Mouse (Mus musculus): ENCODE results near the gene Nipsnap2. TPM values are rescaled to one million over a fixed set of nuclear protein-coding genes. Genes with fewer than 3 reads are reported as not detected.

Gene Nipsnap2
- polyA plus RNA-seq, 1 experiment from 2014 or later: 228 TPM

DNA sequence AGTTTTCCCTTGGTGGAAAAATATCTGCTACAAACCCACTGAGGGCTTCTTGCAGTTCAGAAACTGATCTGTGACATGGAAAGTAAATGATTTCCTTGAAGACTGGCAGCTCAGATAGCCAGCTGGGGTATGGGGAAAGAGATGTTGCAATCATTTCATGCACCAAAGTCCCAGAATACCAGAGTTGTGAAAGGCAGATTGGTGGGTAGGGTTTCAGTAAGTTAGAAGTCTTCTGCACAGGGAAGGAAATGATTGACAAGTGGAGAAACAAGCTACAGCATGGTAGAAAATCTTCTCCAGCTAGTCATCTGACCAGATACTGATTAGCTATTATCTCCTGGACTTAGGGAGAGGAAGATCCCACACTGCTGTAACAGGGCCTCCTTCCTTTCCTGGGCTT is 21.5 kb upstream of the Nipsnap2 start:
- Histone ChIP-seq H3K36me3 (ENCODE audit: insufficient read depth, low read length) (no peaks in the 10 kb centered on the region), H3K27me3 (ENCODE audit: insufficient read depth, low read length) (no peaks in the 10 kb centered on the region), H3K4me1 (replicated peaks; ENCODE audit: insufficient read depth, low read length) (no peaks in the 10 kb centered on the region), H3K4me2 (ENCODE audit: low read length) (no peak overlapping the region), H3K4me3 (replicated peaks; ENCODE audit: low read depth, low read length) (no peak overlapping the region), H3K9me3 (replicated peaks; ENCODE audit: low read length) (no peaks in the 10 kb centered on the region), H3K27ac (no peak overlapping the region), H3K9ac (ENCODE audit: low read depth, low read length) (no peak overlapping the region)
- ATAC-seq (replicated peaks; ENCODE audit: low FRiP score, low read depth) (peak; percentile 63), DNase-seq (ENCODE audit: low spot score) (peak; percentile 29)
- TF ChIP-seq CTCF (IDR thresholded peaks at IDR 0.05; ENCODE audit: low read depth): no peak

- no peak for TF ChIP-seq CTCF (IDR thresholded peaks at IDR 0.05; ENCODE audit: low read depth)
- Histone ChIP-seq H3K9me3 (replicated peaks; ENCODE audit: low read length) (no peaks in the 10 kb centered on the region), H3K27me3 (ENCODE audit: insufficient read depth, low read length) (no peaks in the 10 kb centered on the region), H3K36me3 (ENCODE audit: insufficient read depth, low read length) (no peaks in the 10 kb centered on the region), H3K4me1 (replicated peaks; ENCODE audit: insufficient read depth, low read length) (no peaks in the 10 kb centered on the region), H3K27ac (no peak within 1 kb of the TSS), H3K4me2 (ENCODE audit: low read length) (no peak within 1 kb of the TSS), H3K4me3 (replicated peaks; ENCODE audit: low read depth, low read length) (no peak within 1 kb of the TSS), H3K9ac (ENCODE audit: low read depth, low read length) (no peak within 1 kb of the TSS)
- DNase-seq (ENCODE audit: low spot score) (no peak), ATAC-seq (replicated peaks; ENCODE audit: low FRiP score, low read depth) (no peak)
- WGBS: 63% methylated on average over 2 of the region's 2 CpGs
These were observed 16.5 kb upstream of the Nipsnap2 start, which contains the start of gene Sept14 for GRCm38 (mm10) chr5:129708412-129708811. Gene Sept14 (minus strand): TSS chr5:129708512.

DNA sequence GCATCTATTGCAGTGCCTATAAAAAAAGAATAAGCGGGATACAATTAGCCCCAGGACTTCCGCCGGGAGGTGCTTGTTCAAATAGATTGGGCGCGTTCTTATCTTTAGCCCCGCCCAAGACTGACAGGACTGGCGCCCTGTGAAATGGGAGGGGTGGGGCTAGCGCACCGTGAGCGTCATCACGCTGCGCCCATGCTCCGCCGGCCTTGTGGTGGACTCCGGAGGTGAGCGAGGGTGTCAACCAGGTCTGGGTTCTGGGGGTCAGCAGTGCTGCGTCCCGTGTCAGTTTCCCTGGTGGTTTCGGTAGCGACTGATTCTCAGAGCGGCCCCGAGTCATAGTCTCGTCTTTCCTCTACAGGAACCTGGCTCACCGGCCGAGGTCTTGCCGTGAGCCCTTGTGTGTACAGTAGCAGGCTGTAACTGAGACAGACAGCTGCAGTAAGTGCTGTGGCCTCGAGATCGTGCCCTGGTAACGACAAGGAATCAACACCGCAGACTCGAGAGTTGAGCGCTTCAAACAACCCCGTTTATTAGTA is 9.5 kb upstream of the Nipsnap2 start, which contains the start of gene Mrps17:
Gene Mrps17, plus strand, starts transcription at position 172 of the 536 bp plus-strand sequence.
- Histone ChIP-seq H3K27ac (peak within 1 kb of the TSS; percentile 70), H3K9me3 (replicated peaks; ENCODE audit: low read length) (no peaks in the 10 kb centered on the region), H3K4me3 (replicated peaks; ENCODE audit: low read depth, low read length) (peak within 1 kb of the TSS; percentile 66), H3K27me3 (ENCODE audit: insufficient read depth, low read length) (no peaks in the 10 kb centered on the region), H3K4me2 (ENCODE audit: low read length) (peak within 1 kb of the TSS; percentile 80), H3K4me1 (replicated peaks; ENCODE audit: insufficient read depth, low read length) (peaks cover 7% of the 10 kb centered on the region; the same call in 1 of the 2 replicates), H3K36me3 (ENCODE audit: insufficient read depth, low read length) (peaks cover 19% of the 10 kb centered on the region), H3K9ac (ENCODE audit: low read depth, low read length) (peak within 1 kb of the TSS; percentile 74)
- TF ChIP-seq CTCF (IDR thresholded peaks at IDR 0.05; ENCODE audit: low read depth): 0 out of 2 replicates have a peak, but pooled peaks have one; percentile 9
- DNase-seq (ENCODE audit: low spot score) (peak; percentile 98), ATAC-seq (replicated peaks; ENCODE audit: low FRiP score, low read depth) (peak; percentile 97)
- WGBS: under 1% methylated on average over 33 of the region's 33 CpGs

DNA sequence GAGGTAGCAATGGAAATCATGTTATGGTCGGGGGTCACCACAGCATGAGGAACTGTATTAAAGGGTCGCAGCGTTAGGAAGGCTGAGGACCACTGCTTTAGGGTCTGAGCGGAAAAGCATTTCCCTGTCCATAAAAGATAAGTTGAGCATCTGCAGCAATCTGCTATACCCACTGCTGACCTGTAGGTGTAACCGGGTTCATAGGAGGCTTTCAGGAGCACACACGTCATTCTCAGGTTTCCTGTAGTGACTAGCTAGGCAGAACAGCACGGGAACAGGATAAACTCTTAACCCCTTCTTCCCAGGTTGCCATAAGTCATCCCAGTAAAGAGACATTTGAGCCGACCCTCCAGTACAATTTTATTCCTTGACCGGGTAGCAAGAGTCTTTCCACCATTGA is 7.8 kb upstream of the Nipsnap2 start:
- Histone ChIP-seq H3K9ac (ENCODE audit: low read depth, low read length) (no peak overlapping the region), H3K27me3 (ENCODE audit: insufficient read depth, low read length) (no peaks in the 10 kb centered on the region), H3K4me2 (ENCODE audit: low read length) (no peak overlapping the region), H3K9me3 (replicated peaks; ENCODE audit: low read length) (no peaks in the 10 kb centered on the region), H3K4me1 (replicated peaks; ENCODE audit: insufficient read depth, low read length) (peaks cover 7% of the 10 kb centered on the region; the same call in 1 of the 2 replicates), H3K4me3 (replicated peaks; ENCODE audit: low read depth, low read length) (no peak overlapping the region), H3K27ac (no peak overlapping the region), H3K36me3 (ENCODE audit: insufficient read depth, low read length) (peaks cover 19% of the 10 kb centered on the region)
- no peak for ATAC-seq (replicated peaks; ENCODE audit: low FRiP score, low read depth)
- TF ChIP-seq CTCF (IDR thresholded peaks at IDR 0.05; ENCODE audit: low read depth): no peak; the same call in 1 of the 2 replicates
- 64% methylated on average over 9 of the region's 9 CpGs for WGBS
- DNase-seq (ENCODE audit: low spot score): no peak

GRCm38 (mm10) chr5:129720176-129720575 is 4.7 kb upstream of the Nipsnap2 start:
- ATAC-seq (replicated peaks; ENCODE audit: low FRiP score, low read depth): no peak
- Histone ChIP-seq H3K9me3 (replicated peaks; ENCODE audit: low read length) (no peaks in the 10 kb centered on the region), H3K27ac (no peak overlapping the region), H3K4me3 (replicated peaks; ENCODE audit: low read depth, low read length) (no peak overlapping the region), H3K36me3 (ENCODE audit: insufficient read depth, low read length) (peaks cover 19% of the 10 kb centered on the region), H3K4me2 (ENCODE audit: low read length) (no peak overlapping the region), H3K27me3 (ENCODE audit: insufficient read depth, low read length) (no peaks in the 10 kb centered on the region), H3K4me1 (replicated peaks; ENCODE audit: insufficient read depth, low read length) (peaks cover 13% of the 10 kb centered on the region), H3K9ac (ENCODE audit: low read depth, low read length) (no peak overlapping the region)
- no peak for DNase-seq (ENCODE audit: low spot score)
- WGBS: 81% methylated on average over 3 of the region's 3 CpGs
- TF ChIP-seq CTCF (IDR thresholded peaks at IDR 0.05; ENCODE audit: low read depth): peak; percentile 20; the same call in 1 of the 2 replicates

- no peak for ATAC-seq (replicated peaks; ENCODE audit: low FRiP score, low read depth)
- H3K27ac ChIP-seq: peak overlapping the region; percentile 100
These were observed 595 bp upstream of the Nipsnap2 start for GRCm38 (mm10) chr5:129724268-129724667.

More at GRCm38 (mm10) chr5:129724268-129724667, 595 bp upstream of the Nipsnap2 start:
- 41% methylated on average over 4 of the region's 4 CpGs for WGBS
- H3K9ac ChIP-seq (ENCODE audit: low read depth, low read length): peak overlapping the region; percentile 97
- no peaks in the 10 kb centered on the region for H3K9me3 ChIP-seq (replicated peaks; ENCODE audit: low read length)
- DNase-seq (ENCODE audit: low spot score): no peak
- 0 out of 2 replicates have a peak, but pooled peaks cover 1% of the 10 kb centered on the region for H3K36me3 ChIP-seq (ENCODE audit: insufficient read depth, low read length)
- no peak for TF ChIP-seq CTCF (IDR thresholded peaks at IDR 0.05; ENCODE audit: low read depth)
- H3K4me1 ChIP-seq (replicated peaks; ENCODE audit: insufficient read depth, low read length): peaks cover 13% of the 10 kb centered on the region
- H3K27me3 ChIP-seq (ENCODE audit: insufficient read depth, low read length): no peaks in the 10 kb centered on the region
- H3K4me2 ChIP-seq (ENCODE audit: low read length): peak overlapping the region; percentile 56
- peak overlapping the region; percentile 79 for H3K4me3 ChIP-seq (replicated peaks; ENCODE audit: low read depth, low read length)
